Mouse (Mus musculus): ENCODE measurements at regions not wholly inside any gene's neighbourhood (a gene's known extent, or its start where the extent isn't known, plus 50 kb on each side); places are given as distances from the start of the nearest gene placed in this dataset.
A peak's percentile ranks its signal among the peaks of the same experiment; 100 is the strongest.

- WGBS: 93% methylated on average over 1 of the region's 1 CpGs
- Histone ChIP-seq H3K9me3 (ENCODE audit: low read length) (no peaks in the 10 kb centered on the region), H3K36me3 (ENCODE audit: insufficient read depth, low read length) (no peaks in the 10 kb centered on the region), H3K4me3 (ENCODE audit: low read length) (no peak overlapping the region), H3K27me3 (ENCODE audit: insufficient read depth, low read length) (no peaks in the 10 kb centered on the region), H3K4me2 (ENCODE audit: low read depth, low read length) (no peak overlapping the region), H3K4me1 (ENCODE audit: insufficient read depth, low read length) (no peaks in the 10 kb centered on the region), H3K27ac (no peak overlapping the region), H3K9ac (replicated peaks; ENCODE audit: low read length) (no peak overlapping the region)
- no peak for ATAC-seq
- DNase-seq (ENCODE audit: low spot score): no peak
- TF ChIP-seq CTCF (IDR thresholded peaks at IDR 0.05; ENCODE audit: low read depth): no peak
These were observed 209.8 kb downstream of the Irs2 start for GRCm38 (mm10) chr8:10798444-10798843.

GRCm38 (mm10) chr8:10794367-10795189, 213.7 kb downstream of the Irs2 start:
- DNase-seq (ENCODE audit: low spot score) (peak; percentile 56), ATAC-seq (0 out of 2 replicates have a peak, but pooled peaks have one; percentile 47)
- WGBS: 12% methylated on average over 10 of the region's 10 CpGs
- no peaks in the 10 kb centered on the region for H3K9me3 ChIP-seq (ENCODE audit: low read length)
- no peak overlapping the region for H3K9ac ChIP-seq (replicated peaks; ENCODE audit: low read length)
- no peak overlapping the region for H3K4me2 ChIP-seq (ENCODE audit: low read depth, low read length)
- no peaks in the 10 kb centered on the region for H3K4me1 ChIP-seq (ENCODE audit: insufficient read depth, low read length)
- no peak overlapping the region for H3K4me3 ChIP-seq (ENCODE audit: low read length)
- TF ChIP-seq CTCF (IDR thresholded peaks at IDR 0.05; ENCODE audit: low read depth): no peak
- H3K36me3 ChIP-seq (ENCODE audit: insufficient read depth, low read length): no peaks in the 10 kb centered on the region
- H3K27ac ChIP-seq: peak overlapping the region; percentile 41; the same call in 1 of the 2 replicates
- no peaks in the 10 kb centered on the region for H3K27me3 ChIP-seq (ENCODE audit: insufficient read depth, low read length)

DNA sequence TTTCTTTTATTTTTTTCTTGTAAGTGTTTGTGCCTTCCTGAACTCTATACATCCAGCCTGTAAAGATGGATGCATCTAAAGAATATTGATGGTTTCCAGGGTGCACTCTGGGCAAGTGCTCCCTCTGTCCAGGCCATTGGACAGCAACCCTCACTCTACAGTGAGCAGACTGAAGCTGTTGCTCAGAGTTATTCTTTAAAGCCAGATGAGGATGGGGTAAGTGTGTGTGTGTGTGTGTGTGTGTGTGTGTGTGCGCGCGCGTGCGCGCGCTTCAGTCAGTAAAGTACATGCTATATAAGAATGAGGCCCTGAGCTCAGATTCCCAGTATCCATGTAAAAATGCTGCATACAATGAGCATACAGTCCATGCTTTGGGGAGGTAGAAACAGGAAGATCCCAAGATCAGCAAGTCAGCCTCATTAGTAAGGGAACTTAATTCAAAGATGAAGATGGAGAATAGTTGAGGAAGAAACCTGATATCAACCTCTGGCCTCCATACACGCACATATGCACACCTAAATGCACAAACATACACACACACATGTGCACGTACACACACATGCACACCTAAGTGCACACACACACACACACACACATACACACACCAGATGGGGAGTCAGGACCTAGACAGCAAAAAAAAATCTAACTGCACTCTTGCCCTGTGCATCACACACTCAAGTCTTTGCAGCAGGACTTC, 214.4 kb downstream of the Irs2 start:
- no peak for ATAC-seq
- 93% methylated on average over 9 of the region's 9 CpGs for WGBS

GRCm38 (mm10) chr8:10788496-10789200, 219.6 kb downstream of the Irs2 start:
- Histone ChIP-seq H3K4me3 (ENCODE audit: low read length) (no peak overlapping the region), H3K36me3 (ENCODE audit: insufficient read depth, low read length) (no peaks in the 10 kb centered on the region), H3K9ac (replicated peaks; ENCODE audit: low read length) (no peak overlapping the region), H3K4me2 (ENCODE audit: low read depth, low read length) (no peak overlapping the region), H3K27me3 (ENCODE audit: insufficient read depth, low read length) (no peaks in the 10 kb centered on the region), H3K9me3 (ENCODE audit: low read length) (no peaks in the 10 kb centered on the region), H3K4me1 (ENCODE audit: insufficient read depth, low read length) (no peaks in the 10 kb centered on the region; the same call in 1 of the 2 replicates), H3K27ac (no peak overlapping the region)
- DNase-seq (ENCODE audit: low spot score): peak; percentile 17
- no peak for ATAC-seq
- TF ChIP-seq CTCF (IDR thresholded peaks at IDR 0.05; ENCODE audit: low read depth): no peak
- 55% methylated on average over 8 of the region's 8 CpGs for WGBS

More for the DNA sequence above, 214.4 kb downstream of the Irs2 start:
- Histone ChIP-seq H3K4me3 (ENCODE audit: low read length) (no peak overlapping the region), H3K27me3 (ENCODE audit: insufficient read depth, low read length) (no peaks in the 10 kb centered on the region), H3K27ac (peak overlapping the region; percentile 41; the same call in 1 of the 2 replicates), H3K4me2 (ENCODE audit: low read depth, low read length) (no peak overlapping the region), H3K9ac (replicated peaks; ENCODE audit: low read length) (no peak overlapping the region), H3K9me3 (ENCODE audit: low read length) (no peaks in the 10 kb centered on the region), H3K4me1 (ENCODE audit: insufficient read depth, low read length) (no peaks in the 10 kb centered on the region), H3K36me3 (ENCODE audit: insufficient read depth, low read length) (no peaks in the 10 kb centered on the region)
- TF ChIP-seq CTCF (IDR thresholded peaks at IDR 0.05; ENCODE audit: low read depth): no peak
- no peak for DNase-seq (ENCODE audit: low spot score)

GRCm38 (mm10) chr8:10785801-10786200, 222.5 kb downstream of the Irs2 start:
- no peak for TF ChIP-seq CTCF (IDR thresholded peaks at IDR 0.05; ENCODE audit: low read depth)
- DNase-seq (ENCODE audit: low spot score): no peak

DNA sequence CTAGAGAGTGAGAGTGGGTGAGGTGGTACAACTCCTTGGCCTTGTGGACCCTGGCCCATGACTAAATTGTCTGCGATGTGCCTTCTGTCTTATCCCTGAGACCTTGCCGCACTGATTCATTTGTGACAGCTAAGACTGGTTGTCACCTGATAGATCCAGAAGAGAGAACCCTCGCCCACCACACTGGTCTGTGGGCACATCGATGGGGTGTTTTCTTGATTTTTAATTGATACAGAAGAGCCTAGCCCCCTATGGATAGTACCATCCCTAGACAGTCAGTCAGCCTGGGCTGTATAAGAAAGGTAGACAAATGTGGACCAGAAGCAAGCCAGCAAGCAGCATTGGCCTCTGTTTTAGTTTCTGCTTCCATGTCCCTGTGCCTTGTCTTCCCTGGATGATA, 222.9 kb downstream of the Irs2 start:
- ATAC-seq: no peak
- H3K27me3 ChIP-seq (ENCODE audit: insufficient read depth, low read length): no peaks in the 10 kb centered on the region
- 96% methylated on average over 4 of the region's 4 CpGs for WGBS

More at GRCm38 (mm10) chr8:10785801-10786200, 222.5 kb downstream of the Irs2 start:
- Histone ChIP-seq H3K27ac (no peak overlapping the region), H3K4me3 (ENCODE audit: low read length) (no peak overlapping the region), H3K4me2 (ENCODE audit: low read depth, low read length) (no peak overlapping the region), H3K9me3 (ENCODE audit: low read length) (no peaks in the 10 kb centered on the region), H3K27me3 (ENCODE audit: insufficient read depth, low read length) (no peaks in the 10 kb centered on the region), H3K9ac (replicated peaks; ENCODE audit: low read length) (no peak overlapping the region), H3K36me3 (ENCODE audit: insufficient read depth, low read length) (no peaks in the 10 kb centered on the region), H3K4me1 (ENCODE audit: insufficient read depth, low read length) (no peaks in the 10 kb centered on the region; the same call in 1 of the 2 replicates)
- 60% methylated on average over 4 of the region's 4 CpGs for WGBS
- no peak for ATAC-seq

More for the DNA sequence above, 222.9 kb downstream of the Irs2 start:
- H3K36me3 ChIP-seq (ENCODE audit: insufficient read depth, low read length): no peaks in the 10 kb centered on the region
- H3K4me3 ChIP-seq (ENCODE audit: low read length): no peak overlapping the region
- no peak overlapping the region for H3K4me2 ChIP-seq (ENCODE audit: low read depth, low read length)
- no peak for TF ChIP-seq CTCF (IDR thresholded peaks at IDR 0.05; ENCODE audit: low read depth)
- no peaks in the 10 kb centered on the region; the same call in 1 of the 2 replicates for H3K4me1 ChIP-seq (ENCODE audit: insufficient read depth, low read length)
- H3K27ac ChIP-seq: no peak overlapping the region
- no peak for DNase-seq (ENCODE audit: low spot score)
- no peaks in the 10 kb centered on the region for H3K9me3 ChIP-seq (ENCODE audit: low read length)
- H3K9ac ChIP-seq (replicated peaks; ENCODE audit: low read length): no peak overlapping the region
